Mouse (Mus musculus): ENCODE results near the gene Btbd35f21. TPM values are rescaled to one million over a fixed set of nuclear protein-coding genes. Genes with fewer than 3 reads are reported as not detected.
"Not testable (repeated sequence)": the region's sequence is repeated elsewhere in the genome, so short reads cannot be mapped to it uniquely, and the experiment has no call there.

The Btbd35f21 gene
- total RNA-seq (2021): not detected
- long read RNA-seq, experiment 1: 0 reads
- long read RNA-seq, experiment 2: 0 reads

DNA sequence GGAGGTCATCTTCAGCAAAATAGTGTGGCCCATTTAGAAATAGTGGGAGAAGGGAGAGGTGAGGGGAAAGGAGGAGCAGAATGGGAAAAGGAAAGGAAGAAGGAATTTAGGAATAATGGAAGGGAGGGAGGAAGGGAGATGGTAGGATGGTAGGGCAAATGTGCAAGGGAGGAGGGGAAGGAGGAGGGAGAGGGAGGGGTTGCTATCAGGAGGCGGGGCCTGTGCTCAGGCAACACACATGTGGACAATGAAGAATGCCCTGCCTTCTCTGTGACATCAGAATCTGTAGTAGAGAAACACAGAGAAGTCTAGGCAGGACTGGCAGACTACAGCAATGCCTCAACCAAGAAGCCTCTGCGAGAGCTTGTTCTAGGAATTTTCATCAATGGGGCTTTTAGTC, at the start of gene Btbd35f21:
Gene Btbd35f21 (plus strand): TSS at position 301 of the 400 bp plus-strand sequence.
- not testable (repeated sequence) for DNase-seq (ENCODE audit: low spot score)

Other genes starting within 250 kb of the Btbd35f21 start
- gene Btbd35f1, start 166.1 kb upstream of the Btbd35f21 start, total RNA-seq (2021): not detected
- gene Gm5926, start 75.4 kb upstream of the Btbd35f21 start, total RNA-seq (2021): not detected
- not detected for gene Btbd35f30, start 168.5 kb downstream of the Btbd35f21 start, total RNA-seq (2021)
- not detected for gene Gm21789, start 215.7 kb downstream of the Btbd35f21 start, total RNA-seq (2021)
- gene Btbd35f5, start 247.8 kb downstream of the Btbd35f21 start, total RNA-seq (2021): not detected